Mouse (Mus musculus) ES-Bruce4 (cell line): Measurements from ENCODE around the gene Aknad1. TPM values are rescaled to one million over a fixed set of nuclear protein-coding genes. Genes with fewer than 3 reads are reported as not detected.

Experiments
- H3K27ac ChIP-seq: 2 replicates; pipeline ENCODE4 v1.5.1; 2012; ENCODE audit warnings: low read length, inconsistent platforms; ENCODE audit not compliant: insufficient read depth
- H3K27me3 ChIP-seq: 2 replicates; pipeline ENCODE4 v1.6.1; 2012; ENCODE audit warnings: mild to moderate bottlenecking, low read length, inconsistent platforms; ENCODE audit not compliant: control insufficient read depth, poor library complexity, insufficient read depth, severe bottlenecking
- H3K36me3 ChIP-seq: 2 replicates; pipeline ENCODE4 v1.6.1; 2012; ENCODE audit warnings: inconsistent platforms, mild to moderate bottlenecking, low read length, moderate library complexity; ENCODE audit not compliant: control insufficient read depth, poor library complexity, insufficient read depth, severe bottlenecking
- H3K4me1 ChIP-seq: one replicate; pipeline ENCODE4 v1.8.1; 2011; ENCODE audit warnings: low read length; ENCODE audit not compliant: control insufficient read depth, insufficient read depth
- H3K4me3 ChIP-seq: 2 replicates; pipeline ENCODE4 v1.5.1; 2011; ENCODE audit warnings: low read depth, mild to moderate bottlenecking, low read length
- H3K9ac ChIP-seq: 2 replicates; pipeline ENCODE4 v1.6.1; 2012; ENCODE audit warnings: low read depth, mild to moderate bottlenecking, inconsistent platforms; ENCODE audit not compliant: poor library complexity, severe bottlenecking
- H3K9me3 ChIP-seq: replicated peaks from 2 replicates; pipeline ENCODE4 v1.6.1; 2012; ENCODE audit warnings: mild to moderate bottlenecking, low read length, inconsistent platforms; ENCODE audit not compliant: control insufficient read depth, poor library complexity, insufficient read depth, severe bottlenecking
- CTCF ChIP-seq: IDR thresholded peaks from one replicate; pipeline ENCODE4 v1.8.1; 2011; ENCODE audit warnings: low read depth, low read length
- EP300 ChIP-seq: IDR thresholded peaks from 2 replicates; pipeline ENCODE4 v1.6.1; 2011; ENCODE audit warnings: low read depth, low read length; ENCODE audit not compliant: insufficient read depth
- POLR2A ChIP-seq: IDR thresholded peaks from one replicate; pipeline ENCODE4 v1.8.1; 2011; ENCODE audit warnings: low read length; ENCODE audit not compliant: insufficient read depth
- polyA plus RNA-seq: library from polyadenylated mRNA; stranded (reverse); fragments of >200 nt; gene quantifications from 2 replicates; pipeline ENCODE4 v1.2.4, GENCODE M21; 2011; ENCODE audit warnings: low read depth; ENCODE audit not compliant: missing spikeins, insufficient read depth, insufficient read length

The Aknad1 gene
- polyA plus RNA-seq, 1 experiment: not detected

- Histone ChIP-seq H3K27me3 (no peaks in the 10 kb centered on the region), H3K4me3 (no peak overlapping the region), H3K4me1 (no peaks in the 10 kb centered on the region), H3K27ac (no peak overlapping the region), H3K9ac (no peak overlapping the region), H3K9me3 (no peaks in the 10 kb centered on the region), H3K36me3 (no peaks in the 10 kb centered on the region)
- TF ChIP-seq EP300 (no peak), POLR2A (no peak), CTCF (no peak)
Observed at GRCm38 (mm10) chr3:108719761-108720160, 19.7 kb upstream of the Aknad1 start.

GRCm38 (mm10) chr3:108721076-108721991 lies 18.1 kb upstream of the Aknad1 start:
- TF ChIP-seq POLR2A: no peak
- TF ChIP-seq EP300: no peak
- TF ChIP-seq CTCF: no peak
- peak overlapping the region; percentile 94 for H3K9ac ChIP-seq
- no peak overlapping the region for H3K27ac ChIP-seq
- no peaks in the 10 kb centered on the region for H3K9me3 ChIP-seq
- H3K36me3 ChIP-seq: no peaks in the 10 kb centered on the region
- peak overlapping the region; percentile 92 for H3K4me3 ChIP-seq
- no peaks in the 10 kb centered on the region for H3K4me1 ChIP-seq
- no peaks in the 10 kb centered on the region for H3K27me3 ChIP-seq

DNA sequence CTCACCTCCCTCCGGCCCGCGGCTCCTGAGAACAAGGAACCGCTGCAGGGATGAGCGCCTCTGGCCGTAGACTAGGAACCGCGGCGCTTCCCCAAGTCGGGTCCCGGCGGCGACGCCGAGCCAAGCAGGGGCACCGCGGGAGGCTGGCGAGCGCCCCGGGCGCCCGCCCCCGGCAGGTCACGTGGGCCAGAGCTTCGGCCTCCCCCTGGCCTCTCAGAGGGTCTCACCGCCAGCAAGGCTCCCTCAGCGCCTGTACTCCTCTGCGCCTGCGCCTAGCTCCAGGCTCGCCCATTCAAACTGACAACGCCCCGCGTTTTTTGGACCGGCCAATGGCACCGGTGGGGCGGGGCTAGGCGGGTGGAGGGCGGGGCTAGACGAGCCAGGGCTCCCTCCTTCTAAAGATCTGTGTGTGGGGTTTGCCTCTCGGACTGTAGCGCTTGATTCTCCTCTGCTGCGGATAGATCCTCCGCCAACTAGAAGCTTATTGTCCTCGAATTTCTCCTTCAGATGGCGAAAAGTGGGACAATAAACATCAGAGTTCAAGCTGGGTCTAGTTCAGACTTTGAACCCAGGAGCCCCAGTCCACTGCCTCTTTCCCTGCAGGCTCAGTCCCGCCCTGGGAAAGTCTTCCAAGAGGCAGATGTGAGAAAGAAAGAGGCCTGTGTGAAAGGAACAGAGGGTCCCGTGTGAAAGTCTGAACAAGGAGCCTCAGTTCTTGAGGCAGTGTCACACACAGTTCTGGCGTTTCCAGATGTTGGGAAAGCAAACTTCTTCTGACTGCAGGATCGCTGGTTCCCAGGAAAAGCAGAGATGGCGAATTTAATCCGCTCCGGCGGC lies 17.2 kb upstream of the Aknad1 start, which contains the start of gene Gpsm2:
Gene Gpsm2 (minus strand): TSS at position 274 of the 837 bp plus-strand sequence.
- H3K36me3 ChIP-seq: no peaks in the 10 kb centered on the region
- TF ChIP-seq POLR2A: peak; percentile 81
- TF ChIP-seq CTCF: no peak
- H3K27ac ChIP-seq: peak within 1 kb of the TSS; percentile 69
- no peaks in the 10 kb centered on the region for H3K9me3 ChIP-seq
- no peaks in the 10 kb centered on the region for H3K4me1 ChIP-seq
- peak within 1 kb of the TSS; percentile 92 for H3K4me3 ChIP-seq
- H3K27me3 ChIP-seq: no peaks in the 10 kb centered on the region
- H3K9ac ChIP-seq: peak within 1 kb of the TSS; percentile 94

- no peaks in the 10 kb centered on the region for H3K9me3 ChIP-seq
- H3K27ac ChIP-seq: no peak overlapping the region
- TF ChIP-seq CTCF: no peak
- TF ChIP-seq POLR2A: no peak
- no peak for TF ChIP-seq EP300
- H3K27me3 ChIP-seq: no peaks in the 10 kb centered on the region
- no peak overlapping the region for H3K4me3 ChIP-seq
- H3K4me1 ChIP-seq: no peaks in the 10 kb centered on the region
- H3K9ac ChIP-seq: no peak overlapping the region
- no peaks in the 10 kb centered on the region for H3K36me3 ChIP-seq
Observed at GRCm38 (mm10) chr3:108726413-108726812, 13.0 kb upstream of the Aknad1 start.

- H3K4me1 ChIP-seq: no peaks in the 10 kb centered on the region
- no peak overlapping the region for H3K27ac ChIP-seq
- no peaks in the 10 kb centered on the region for H3K36me3 ChIP-seq
- no peak overlapping the region for H3K4me3 ChIP-seq
- H3K9ac ChIP-seq: no peak overlapping the region
- no peak for TF ChIP-seq CTCF
- TF ChIP-seq EP300: no peak
- TF ChIP-seq POLR2A: no peak
- H3K27me3 ChIP-seq: no peaks in the 10 kb centered on the region
- H3K9me3 ChIP-seq: no peaks in the 10 kb centered on the region
Observed at GRCm38 (mm10) chr3:108727344-108727743, 12.1 kb upstream of the Aknad1 start.

DNA sequence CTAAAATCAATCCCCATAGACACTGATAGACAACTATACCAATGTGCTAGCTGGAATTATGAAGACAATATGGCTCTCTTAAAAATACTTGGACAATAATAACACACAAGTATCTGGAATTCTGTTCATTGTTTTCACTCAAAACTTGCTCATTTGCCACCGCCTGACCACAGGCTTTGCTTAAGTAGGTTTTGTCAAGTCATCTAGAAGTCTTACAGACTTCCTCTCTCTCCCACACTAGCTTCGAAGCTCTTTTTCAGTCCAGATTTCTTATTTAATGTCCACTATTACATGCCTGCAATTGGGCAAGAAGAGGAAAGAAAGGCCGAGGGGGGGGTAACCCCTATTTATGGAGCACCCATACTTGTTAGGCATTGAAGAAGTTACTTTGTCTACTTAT lies 11.7 kb upstream of the Aknad1 start:
- no peaks in the 10 kb centered on the region for H3K9me3 ChIP-seq
- TF ChIP-seq CTCF: no peak
- no peak for TF ChIP-seq EP300
- no peak for TF ChIP-seq POLR2A
- H3K4me1 ChIP-seq: no peaks in the 10 kb centered on the region
- H3K27ac ChIP-seq: no peak overlapping the region
- H3K4me3 ChIP-seq: no peak overlapping the region
- H3K36me3 ChIP-seq: no peaks in the 10 kb centered on the region
- no peaks in the 10 kb centered on the region for H3K27me3 ChIP-seq
- H3K9ac ChIP-seq: no peak overlapping the region
